Mouse (Mus musculus) kidney, embryonic 15.5 days (tissue): Measurements from ENCODE around the gene Fnbp1l. TPM values are rescaled to one million over a fixed set of nuclear protein-coding genes. Genes with fewer than 3 reads are reported as not detected.
A peak's percentile ranks its signal among the peaks of the same experiment; 100 is the strongest.

Experiments used
- ATAC-seq: fragments of 200-750 bp; cut with Nextera tagmentation; replicated peaks from 2 replicates; pipeline ENCODE4 v1.8.0; 2017; ENCODE audit warnings: moderate TSS enrichment; ENCODE audit not compliant: low FRiP score
- H3K27ac ChIP-seq: fragments of 300-500 bp; sonication (generic); 2 replicates; pipeline ENCODE4 v1.5.1; 2015; ENCODE audit warnings: mild to moderate bottlenecking, inconsistent platforms
- H3K27me3 ChIP-seq: fragments of 300-500 bp; sonication (generic); 2 replicates; pipeline ENCODE4 v1.6.1; 2015; ENCODE audit warnings: inconsistent platforms
- H3K36me3 ChIP-seq: fragments of 300-500 bp; sonication (generic); 2 replicates; pipeline ENCODE4 v1.6.1; 2015; ENCODE audit warnings: inconsistent platforms
- H3K4me1 ChIP-seq: fragments of 300-500 bp; sonication (generic); 2 replicates; pipeline ENCODE4 v1.6.1; 2015; ENCODE audit warnings: inconsistent platforms
- H3K4me2 ChIP-seq: fragments of 300-500 bp; sonication (generic); 2 replicates; pipeline ENCODE4 v1.6.1; 2015; ENCODE audit warnings: moderate library complexity, mild to moderate bottlenecking, inconsistent platforms
- H3K4me3 ChIP-seq: fragments of 300-500 bp; sonication (generic); replicated peaks from 2 replicates; pipeline ENCODE4 v1.5.1; 2015; ENCODE audit warnings: mild to moderate bottlenecking, inconsistent platforms
- H3K9ac ChIP-seq: fragments of 300-500 bp; sonication (generic); 2 replicates; pipeline ENCODE4 v1.6.1; 2015; ENCODE audit warnings: mild to moderate bottlenecking, inconsistent platforms
- H3K9me3 ChIP-seq: fragments of 300-500 bp; sonication (generic); replicated peaks from 2 replicates; pipeline ENCODE4 v1.6.1; 2016; ENCODE audit warnings: inconsistent platforms
- WGBS: fragments of 180-500 bp; shearing (Covaris S2); methylation state at CpG from one replicate; pipeline ENCODE4 v1.1.7; 2015; ENCODE audit warnings: mixed read lengths; 5-methylcytosine and 5-hydroxymethylcytosine counted together
- polyA plus RNA-seq: library from polyadenylated mRNA; unstranded; fragments of >200 nt; fragmentation: Nextera tagmentation; extraction: Ambion mirVana; gene quantifications from 2 replicates; pipeline ENCODE4 v1.2.1, GENCODE M21; 2015

Gene Fnbp1l
- 46.7 and 53.7 TPM in 2 replicates for polyA plus RNA-seq

GRCm38 (mm10) chr3:122618991-122619930 lies at the start of gene Fnbp1l:
TSS of gene Fnbp1l (minus strand) at chr3:122619715.
- no peaks in the 10 kb centered on the region for H3K36me3 ChIP-seq
- H3K4me2 ChIP-seq, result peak within 1 kb of the TSS; percentile 88
- peak within 1 kb of the TSS; percentile 98 for H3K27ac ChIP-seq
- H3K9ac ChIP-seq, result peak within 1 kb of the TSS; percentile 97
- 2% methylated on average over 94 of the region's 118 CpGs for WGBS
- peak; percentile 89 for ATAC-seq
- peak within 1 kb of the TSS; percentile 97 for H3K4me3 ChIP-seq
- peaks cover 36% of the 10 kb centered on the region for H3K4me1 ChIP-seq
- no peaks in the 10 kb centered on the region for H3K27me3 ChIP-seq
- no peaks in the 10 kb centered on the region for H3K9me3 ChIP-seq

GRCm38 (mm10) chr3:122660795-122661194 lies 41.3 kb upstream of the Fnbp1l start:
- H3K36me3 ChIP-seq, result no peaks in the 10 kb centered on the region
- no peak overlapping the region for H3K27ac ChIP-seq
- H3K9me3 ChIP-seq, result no peaks in the 10 kb centered on the region
- H3K9ac ChIP-seq, result no peak overlapping the region
- H3K4me3 ChIP-seq, result no peak overlapping the region
- no peak overlapping the region for H3K4me2 ChIP-seq
- WGBS, result 86% methylated on average over 2 of the region's 2 CpGs
- ATAC-seq, result no peak
- H3K4me1 ChIP-seq, result no peaks in the 10 kb centered on the region
- H3K27me3 ChIP-seq, result no peaks in the 10 kb centered on the region

GRCm38 (mm10) chr3:122659261-122659917 lies 39.9 kb upstream of the Fnbp1l start:
- no peak overlapping the region for H3K4me2 ChIP-seq
- no peaks in the 10 kb centered on the region for H3K27me3 ChIP-seq
- H3K9ac ChIP-seq, result no peak overlapping the region
- H3K27ac ChIP-seq, result no peak overlapping the region
- no peaks in the 10 kb centered on the region for H3K36me3 ChIP-seq
- ATAC-seq, result no peak
- H3K4me3 ChIP-seq, result no peak overlapping the region
- no peaks in the 10 kb centered on the region for H3K9me3 ChIP-seq
- WGBS, result 85% methylated on average over 5 of the region's 5 CpGs
- no peaks in the 10 kb centered on the region for H3K4me1 ChIP-seq

GRCm38 (mm10) chr3:122647195-122647837 lies 27.8 kb upstream of the Fnbp1l start:
- H3K4me3 ChIP-seq, result no peak overlapping the region
- H3K9ac ChIP-seq, result no peak overlapping the region
- no peaks in the 10 kb centered on the region for H3K27me3 ChIP-seq
- no peaks in the 10 kb centered on the region for H3K9me3 ChIP-seq
- ATAC-seq, result peak; percentile 82; the same call in 1 of the 2 replicates
- H3K4me1 ChIP-seq, result peaks cover 5% of the 10 kb centered on the region; the same call in 1 of the 2 replicates
- no peaks in the 10 kb centered on the region for H3K36me3 ChIP-seq
- H3K27ac ChIP-seq, result peak overlapping the region; percentile 49; the same call in 1 of the 2 replicates
- H3K4me2 ChIP-seq, result peak overlapping the region; percentile 18; the same call in 1 of the 2 replicates
- 60% methylated on average over 13 of the region's 13 CpGs for WGBS

GRCm38 (mm10) chr3:122640286-122640685 lies 20.8 kb upstream of the Fnbp1l start:
- Histone ChIP-seq H3K4me3 (no peak overlapping the region), H3K4me1 (peaks cover 16% of the 10 kb centered on the region), H3K27ac (no peak overlapping the region), H3K36me3 (no peaks in the 10 kb centered on the region), H3K9me3 (no peaks in the 10 kb centered on the region), H3K4me2 (no peak overlapping the region), H3K9ac (no peak overlapping the region), H3K27me3 (no peaks in the 10 kb centered on the region)
- ATAC-seq, result no peak

GRCm38 (mm10) chr3:122639197-122639475 lies 19.6 kb upstream of the Fnbp1l start:
- Histone ChIP-seq H3K4me3 (no peak overlapping the region), H3K9me3 (no peaks in the 10 kb centered on the region), H3K27me3 (no peaks in the 10 kb centered on the region), H3K4me2 (no peak overlapping the region; the same call in 1 of the 2 replicates), H3K9ac (no peak overlapping the region), H3K4me1 (peaks cover 24% of the 10 kb centered on the region), H3K27ac (no peak overlapping the region), H3K36me3 (no peaks in the 10 kb centered on the region)
- WGBS, result 89% methylated on average over 2 of the region's 2 CpGs
- ATAC-seq, result no peak

- Histone ChIP-seq H3K4me2 (peak overlapping the region; percentile 39; the same call in 1 of the 2 replicates), H3K27ac (no peak overlapping the region), H3K9me3 (no peaks in the 10 kb centered on the region), H3K4me3 (no peak overlapping the region), H3K9ac (no peak overlapping the region), H3K36me3 (no peaks in the 10 kb centered on the region), H3K27me3 (no peaks in the 10 kb centered on the region), H3K4me1 (peaks cover 24% of the 10 kb centered on the region)
- WGBS, result 35% methylated on average over 14 of the region's 14 CpGs
- ATAC-seq, result peak; percentile 66
Measured at GRCm38 (mm10) chr3:122638329-122639196, 19.0 kb upstream of the Fnbp1l start.

- no peak for ATAC-seq
- no peak overlapping the region for H3K9ac ChIP-seq
- H3K27ac ChIP-seq, result no peak overlapping the region
- no peaks in the 10 kb centered on the region for H3K9me3 ChIP-seq
- H3K4me1 ChIP-seq, result peaks cover 24% of the 10 kb centered on the region
- H3K36me3 ChIP-seq, result no peaks in the 10 kb centered on the region
- no peaks in the 10 kb centered on the region for H3K27me3 ChIP-seq
- no peak overlapping the region for H3K4me3 ChIP-seq
- 70% methylated on average over 1 of the region's 1 CpGs for WGBS
- H3K4me2 ChIP-seq, result no peak overlapping the region
Measured at GRCm38 (mm10) chr3:122637280-122637679, 17.8 kb upstream of the Fnbp1l start.

- peak overlapping the region; percentile 90 for H3K27ac ChIP-seq
- peak overlapping the region; percentile 44 for H3K4me2 ChIP-seq
- no peaks in the 10 kb centered on the region for H3K9me3 ChIP-seq
- H3K9ac ChIP-seq, result 0 out of 2 replicates have a peak overlapping the region, but pooled peaks have one; percentile 17
- H3K4me3 ChIP-seq, result 0 out of 2 replicates have a peak overlapping the region, but pooled peaks have one; percentile 6
- H3K36me3 ChIP-seq, result no peaks in the 10 kb centered on the region
- WGBS, result under 1% methylated on average over 12 of the region's 12 CpGs
- H3K27me3 ChIP-seq, result no peaks in the 10 kb centered on the region
- ATAC-seq, result peak; percentile 87
- peaks cover 27% of the 10 kb centered on the region for H3K4me1 ChIP-seq
Measured at GRCm38 (mm10) chr3:122635246-122635645, 15.7 kb upstream of the Fnbp1l start.

- H3K4me3 ChIP-seq, result peak overlapping the region; percentile 25
- no peaks in the 10 kb centered on the region for H3K9me3 ChIP-seq
- no peaks in the 10 kb centered on the region for H3K27me3 ChIP-seq
- 0 out of 2 replicates have a peak overlapping the region, but pooled peaks have one; percentile 14 for H3K9ac ChIP-seq
- ATAC-seq, result peak; percentile 80
- no peaks in the 10 kb centered on the region for H3K36me3 ChIP-seq
- peak overlapping the region; percentile 51 for H3K4me2 ChIP-seq
- H3K4me1 ChIP-seq, result peaks cover 15% of the 10 kb centered on the region
- peak overlapping the region; percentile 70; the same call in 1 of the 2 replicates for H3K27ac ChIP-seq
- WGBS, result 11% methylated on average over 13 of the region's 13 CpGs
Measured at GRCm38 (mm10) chr3:122629580-122629979, 10.1 kb upstream of the Fnbp1l start.

GRCm38 (mm10) chr3:122628956-122629355 lies 9.4 kb upstream of the Fnbp1l start:
- H3K9me3 ChIP-seq, result no peaks in the 10 kb centered on the region
- no peak for ATAC-seq
- H3K9ac ChIP-seq, result no peak overlapping the region
- H3K36me3 ChIP-seq, result no peaks in the 10 kb centered on the region
- WGBS, result 79% methylated on average over 3 of the region's 3 CpGs
- H3K4me3 ChIP-seq, result no peak overlapping the region
- H3K4me1 ChIP-seq, result peaks cover 15% of the 10 kb centered on the region
- no peak overlapping the region for H3K27ac ChIP-seq
- peak overlapping the region; percentile 51; the same call in 1 of the 2 replicates for H3K4me2 ChIP-seq
- H3K27me3 ChIP-seq, result no peaks in the 10 kb centered on the region
